Mouse (Mus musculus) heart, postnatal 0 days (tissue): ENCODE results near the gene Bhlhe40.

ENCODE experiments used
- CTCF ChIP-seq: IDR thresholded peaks from 2 replicates; pipeline ENCODE4 v1.5.1; 2016; ENCODE audit warnings: antibody characterized with exemption, control low read depth, low read depth
- EP300 ChIP-seq: IDR thresholded peaks from 2 replicates; pipeline ENCODE4 v1.6.1; 2016; ENCODE audit warnings: antibody characterized with exemption, low read depth

DNA sequence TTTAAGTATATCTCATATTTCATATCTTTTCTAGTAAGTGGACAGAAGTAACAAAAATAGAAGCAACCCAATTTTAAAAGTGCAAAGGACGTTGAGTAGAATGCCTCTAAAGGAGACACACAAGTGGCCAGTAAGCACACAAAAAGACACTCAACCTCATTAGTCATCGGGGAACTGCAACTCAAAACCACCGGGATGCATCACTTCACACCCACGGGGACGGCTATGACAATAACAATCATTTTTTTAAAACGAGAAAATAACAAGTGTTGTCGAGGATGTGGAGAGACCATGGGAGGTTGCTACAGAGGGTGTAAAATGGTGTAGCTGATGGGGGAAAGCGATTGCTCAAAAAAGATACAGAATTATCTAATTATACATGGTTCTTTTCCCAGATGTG, 11.7 kb downstream of the Bhlhe40 start:
- TF ChIP-seq CTCF (no peak), EP300 (no peak)
